Mouse (Mus musculus): ENCODE results near the gene Cryga.

- TF ChIP-seq EP300 (IDR thresholded peaks at IDR 0.05; ENCODE audit: low read depth) (no peak), CTCF (IDR thresholded peaks at IDR 0.05; ENCODE audit: low read depth) (no peak)
These were observed 15.2 kb upstream of the Cryga start for GRCm38 (mm10) chr1:65118150-65118913.
